Mouse (Mus musculus) myocyte (in vitro differentiated cells): ENCODE results near the gene Htr3b. TPM values are rescaled to one million over a fixed set of nuclear protein-coding genes. Genes with fewer than 3 reads are reported as not detected.

Experiments
- H3K27me3 ChIP-seq: one replicate; pipeline ENCODE4 v1.6.1; 2011; ENCODE audit not compliant: control insufficient read depth, insufficient read depth, insufficient read length
- H3K36me3 ChIP-seq: one replicate; pipeline ENCODE4 v1.6.1; 2011; ENCODE audit not compliant: control insufficient read depth, insufficient read depth
- H3K4me2 ChIP-seq: one replicate; pipeline ENCODE4 v1.6.1; 2011; ENCODE audit warnings: low read depth, control low read depth
- H3K4me3 ChIP-seq: one replicate; pipeline ENCODE4 v1.5.1; 2011; ENCODE audit warnings: mild to moderate bottlenecking, control low read depth, moderate library complexity
- H3K79me2 ChIP-seq: one replicate; pipeline ENCODE4 v1.6.1; 2011; ENCODE audit not compliant: control insufficient read depth, insufficient read depth
- H3ac ChIP-seq: one replicate; pipeline ENCODE4 v1.6.1; 2011; ENCODE audit not compliant: control insufficient read depth, insufficient read length
- CEBPB ChIP-seq: IDR thresholded peaks from 2 replicates; pipeline ENCODE4 v1.6.1; 2011; ENCODE audit warnings: mild to moderate bottlenecking, moderate library complexity; ENCODE audit not compliant: poor library complexity, insufficient read depth, severe bottlenecking
- E2F4 ChIP-seq: IDR thresholded peaks from one replicate; pipeline ENCODE4 v1.6.1; 2011; ENCODE audit warnings: mild to moderate bottlenecking, control low read depth, moderate library complexity; ENCODE audit not compliant: insufficient read depth
- MAX ChIP-seq: IDR thresholded peaks from one replicate; pipeline ENCODE4 v1.6.1; 2011; ENCODE audit warnings: low read depth, mild to moderate bottlenecking, control low read depth
- MYOD1 ChIP-seq, 3 experiments: IDR thresholded peaks; one replicate each; pipeline ENCODE4 v1.6.1; 2011; ENCODE audit warnings: control low read depth in 2 of 3, low read depth in 2 of 3, mild to moderate bottlenecking in 2 of 3, moderate library complexity in 1 of 3; ENCODE audit not compliant: insufficient read length in 2 of 3, control insufficient read depth in 1 of 3
- MYOG ChIP-seq, 3 experiments: IDR thresholded peaks; one replicate each; pipeline ENCODE4 v1.6.1; 2011; ENCODE audit warnings: control low read depth in 2 of 3, low read depth in 2 of 3, mild to moderate bottlenecking in 2 of 3; ENCODE audit not compliant: insufficient read length in 2 of 3, control insufficient read depth in 1 of 3, insufficient read depth in 1 of 3
- POLR2A ChIP-seq: IDR thresholded peaks from one replicate; pipeline ENCODE4 v1.6.1; 2011; ENCODE audit warnings: low read depth, mild to moderate bottlenecking, control low read depth, moderate library complexity; ENCODE audit not compliant: insufficient read length
- POLR2AphosphoS2 ChIP-seq: IDR thresholded peaks from one replicate; pipeline ENCODE4 v1.6.1; 2011; ENCODE audit warnings: low read depth, control low read depth; ENCODE audit not compliant: insufficient read length
- REST ChIP-seq: IDR thresholded peaks from one replicate; pipeline ENCODE4 v1.6.1; 2011; ENCODE audit warnings: mild to moderate bottlenecking, control low read depth, moderate library complexity; ENCODE audit not compliant: insufficient read depth, insufficient read length
- SRF ChIP-seq: IDR thresholded peaks from one replicate; pipeline ENCODE4 v1.6.1; 2011; ENCODE audit warnings: low read depth; ENCODE audit not compliant: control insufficient read depth, insufficient read length
- TCF12 ChIP-seq: IDR thresholded peaks from one replicate; pipeline ENCODE4 v1.6.1; 2011; ENCODE audit warnings: mild to moderate bottlenecking, control low read depth; ENCODE audit not compliant: poor library complexity, insufficient read depth, severe bottlenecking
- TCF3 ChIP-seq: IDR thresholded peaks from one replicate; pipeline ENCODE4 v1.6.1; 2011; ENCODE audit warnings: low read depth, control low read depth; ENCODE audit not compliant: insufficient read length
- USF1 ChIP-seq: IDR thresholded peaks from one replicate; pipeline ENCODE4 v1.6.1; 2011; ENCODE audit warnings: low read depth, mild to moderate bottlenecking, control low read depth, moderate library complexity
- polyA plus RNA-seq: library from polyadenylated mRNA; unstranded; fragments of >200 nt; fragmentation: generic; extraction: Trizol; gene quantifications from one replicate; pipeline ENCODE4 v1.2.1, GENCODE M21; 2012; ENCODE audit warnings: missing spikeins

The Htr3b gene
- polyA plus RNA-seq, 1 experiment = not detected

GRCm38 (mm10) chr9:48976661-48977355, 12.0 kb upstream of the Htr3b start:
- H3K4me3 ChIP-seq = no peak overlapping the region
- H3K27me3 ChIP-seq = no peaks in the 10 kb centered on the region
- no peaks in the 10 kb centered on the region for H3K79me2 ChIP-seq
- no peak for TF ChIP-seq CEBPB
- TF ChIP-seq POLR2AphosphoS2 = no peak
- no peak for TF ChIP-seq POLR2A
- no peak for TF ChIP-seq MYOD1 (IDR thresholded peaks at IDR 0.05; ENCODE audit: control insufficient read depth in 1 of 3, insufficient read length in 2 of 3, low read depth in 2 of 3)
- no peak for TF ChIP-seq MAX
- no peak for TF ChIP-seq TCF12
- TF ChIP-seq TCF3 = no peak
- TF ChIP-seq MYOG (IDR thresholded peaks at IDR 0.05; ENCODE audit: control insufficient read depth in 1 of 3, insufficient read depth in 1 of 3, insufficient read length in 2 of 3, low read depth in 2 of 3) = no peak
- no peak for TF ChIP-seq USF1
- no peak for TF ChIP-seq SRF
- TF ChIP-seq E2F4 = no peak
- TF ChIP-seq REST = no peak
- H3K4me2 ChIP-seq = peak overlapping the region; percentile 36
- H3ac ChIP-seq = no peak overlapping the region
- no peaks in the 10 kb centered on the region for H3K36me3 ChIP-seq

GRCm38 (mm10) chr9:48972494-48972893, 7.7 kb upstream of the Htr3b start:
- H3K79me2 ChIP-seq = no peaks in the 10 kb centered on the region
- H3K27me3 ChIP-seq = no peaks in the 10 kb centered on the region
- H3K4me2 ChIP-seq = no peak overlapping the region
- TF ChIP-seq TCF12 = no peak
- no peak for TF ChIP-seq POLR2A
- TF ChIP-seq POLR2AphosphoS2 = no peak
- no peak for TF ChIP-seq CEBPB
- no peak for TF ChIP-seq MYOG (IDR thresholded peaks at IDR 0.05; ENCODE audit: control insufficient read depth in 1 of 3, insufficient read depth in 1 of 3, insufficient read length in 2 of 3, low read depth in 2 of 3)
- no peak for TF ChIP-seq MYOD1 (IDR thresholded peaks at IDR 0.05; ENCODE audit: control insufficient read depth in 1 of 3, insufficient read length in 2 of 3, low read depth in 2 of 3)
- no peak for TF ChIP-seq MAX
- TF ChIP-seq USF1 = no peak
- TF ChIP-seq TCF3 = no peak
- TF ChIP-seq E2F4 = no peak
- TF ChIP-seq REST = no peak
- TF ChIP-seq SRF = no peak
- H3K36me3 ChIP-seq = no peaks in the 10 kb centered on the region
- no peak overlapping the region for H3ac ChIP-seq
- no peak overlapping the region for H3K4me3 ChIP-seq

GRCm38 (mm10) chr9:48962131-48962530, 2.7 kb downstream of the Htr3b start:
- Histone ChIP-seq H3K4me3 (no peak overlapping the region), H3ac (no peak overlapping the region), H3K4me2 (no peak overlapping the region), H3K79me2 (no peaks in the 10 kb centered on the region), H3K27me3 (peaks cover 34% of the 10 kb centered on the region), H3K36me3 (no peaks in the 10 kb centered on the region)
- no peak for TF ChIP-seq TCF3

GRCm38 (mm10) chr9:48961314-48961713, 3.5 kb downstream of the Htr3b start:
- TF ChIP-seq TCF3 = no peak
- no peak for TF ChIP-seq CEBPB
- no peak for TF ChIP-seq MAX
- TF ChIP-seq USF1 = no peak
- no peak for TF ChIP-seq E2F4
- TF ChIP-seq POLR2A = no peak
- no peak for TF ChIP-seq REST
- no peak for TF ChIP-seq SRF
- no peak for TF ChIP-seq TCF12
- TF ChIP-seq MYOD1 (IDR thresholded peaks at IDR 0.05; ENCODE audit: control insufficient read depth in 1 of 3, insufficient read length in 2 of 3, low read depth in 2 of 3) = no peak
- TF ChIP-seq POLR2AphosphoS2 = no peak
- no peak for TF ChIP-seq MYOG (IDR thresholded peaks at IDR 0.05; ENCODE audit: control insufficient read depth in 1 of 3, insufficient read depth in 1 of 3, insufficient read length in 2 of 3, low read depth in 2 of 3)
- Histone ChIP-seq H3K27me3 (peaks cover 34% of the 10 kb centered on the region), H3ac (no peak overlapping the region), H3K4me2 (no peak overlapping the region), H3K36me3 (no peaks in the 10 kb centered on the region), H3K79me2 (no peaks in the 10 kb centered on the region), H3K4me3 (no peak overlapping the region)

- Histone ChIP-seq H3K36me3 (no peaks in the 10 kb centered on the region), H3K79me2 (no peaks in the 10 kb centered on the region)
- no peak for TF ChIP-seq TCF12
- no peak for TF ChIP-seq POLR2AphosphoS2
- TF ChIP-seq MYOD1 (IDR thresholded peaks at IDR 0.05; ENCODE audit: control insufficient read depth in 1 of 3, insufficient read length in 2 of 3, low read depth in 2 of 3) = no peak
- TF ChIP-seq POLR2A = no peak
- TF ChIP-seq USF1 = no peak
- no peak for TF ChIP-seq REST
- TF ChIP-seq E2F4 = no peak
- TF ChIP-seq MYOG (IDR thresholded peaks at IDR 0.05; ENCODE audit: control insufficient read depth in 1 of 3, insufficient read depth in 1 of 3, insufficient read length in 2 of 3, low read depth in 2 of 3) = no peak
- TF ChIP-seq TCF3 = no peak
- TF ChIP-seq SRF = no peak
- TF ChIP-seq CEBPB = no peak
- TF ChIP-seq MAX = no peak
Observed at GRCm38 (mm10) chr9:48947565-48947964, 17.2 kb downstream of the Htr3b start.

More at GRCm38 (mm10) chr9:48947565-48947964, 17.2 kb downstream of the Htr3b start:
- no peak overlapping the region for H3K4me2 ChIP-seq
- H3K4me3 ChIP-seq = no peak overlapping the region
- no peak overlapping the region for H3ac ChIP-seq
- H3K27me3 ChIP-seq = peaks cover 11% of the 10 kb centered on the region
